Mouse (Mus musculus) retina, adult 2 months (tissue): ENCODE results near the gene Sorcs1.
A peak's percentile ranks its signal among the peaks of the same experiment; 100 is the strongest.

Experiments
- DNase-seq: peaks from one replicate; pipeline ENCODE4 v3.0.0-alpha.2; 2012; ENCODE audit warnings: low read depth, low spot score

Gene Sorcs1

DNA sequence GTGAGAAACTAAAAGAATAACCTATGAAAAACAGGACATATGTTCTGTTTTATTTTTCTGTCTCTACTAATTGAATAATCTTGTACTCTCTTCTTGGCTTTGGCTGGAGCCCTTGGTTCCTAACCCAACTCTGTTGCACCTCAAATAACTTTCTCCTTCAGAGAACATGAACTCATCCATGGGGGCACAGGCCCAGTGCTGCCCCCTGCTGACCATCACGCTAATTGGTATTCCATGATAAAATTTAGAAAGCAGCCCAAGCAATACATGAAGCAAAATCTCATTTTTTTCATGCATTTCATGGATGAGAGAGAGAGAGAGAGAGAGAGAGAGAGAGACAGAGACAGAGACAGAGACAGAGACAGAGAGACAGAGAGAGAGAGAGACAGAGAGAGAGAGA, 255.5 kb downstream of the Sorcs1 start:
- no peak for DNase-seq

GRCm38 (mm10) chr19:50418962-50419720, 259.3 kb downstream of the Sorcs1 start:
- no peak for DNase-seq

DNA sequence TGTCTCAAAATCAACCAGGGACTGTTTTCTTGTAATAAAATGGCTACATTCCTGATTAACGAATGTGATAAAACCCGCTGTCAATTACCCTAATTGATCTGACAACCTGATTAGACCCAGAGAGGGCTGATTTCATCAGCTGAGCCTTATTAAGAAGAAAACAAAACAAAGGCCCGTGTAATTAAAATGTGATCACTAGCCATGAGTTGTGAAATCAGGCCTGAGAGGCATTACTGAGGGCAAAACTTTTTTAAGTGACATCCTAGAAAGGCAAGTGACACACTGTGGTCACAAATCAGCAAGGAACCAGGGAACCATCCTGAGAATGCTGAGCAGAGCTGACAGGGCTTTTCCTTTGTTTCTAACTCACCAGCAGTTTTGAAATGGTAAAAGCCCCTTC, 267.9 kb downstream of the Sorcs1 start:
- no peak for DNase-seq

GRCm38 (mm10) chr19:50398341-50398740, 280.1 kb downstream of the Sorcs1 start:
- no peak for DNase-seq

GRCm38 (mm10) chr19:50395731-50396130, 282.7 kb downstream of the Sorcs1 start:
- no peak for DNase-seq

DNA sequence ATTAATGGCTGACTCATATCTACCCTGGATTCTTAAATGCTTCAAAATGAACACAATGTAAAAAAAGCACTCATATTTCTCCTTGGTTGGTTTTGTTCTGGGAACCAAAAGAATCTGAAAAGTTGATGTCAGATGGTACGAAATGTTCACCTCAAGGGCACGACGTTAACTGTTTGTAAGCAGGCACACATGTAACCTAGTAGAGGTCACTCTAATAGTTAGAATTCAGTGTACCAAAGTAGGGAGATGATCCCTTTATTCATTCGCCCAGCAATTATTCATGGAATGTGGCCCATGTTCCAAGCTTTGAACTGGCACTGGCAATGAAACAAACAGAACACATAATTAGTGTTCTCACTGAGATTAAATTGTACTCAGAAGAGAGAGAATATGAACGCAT, 284.3 kb downstream of the Sorcs1 start:
- no peak for DNase-seq

DNA sequence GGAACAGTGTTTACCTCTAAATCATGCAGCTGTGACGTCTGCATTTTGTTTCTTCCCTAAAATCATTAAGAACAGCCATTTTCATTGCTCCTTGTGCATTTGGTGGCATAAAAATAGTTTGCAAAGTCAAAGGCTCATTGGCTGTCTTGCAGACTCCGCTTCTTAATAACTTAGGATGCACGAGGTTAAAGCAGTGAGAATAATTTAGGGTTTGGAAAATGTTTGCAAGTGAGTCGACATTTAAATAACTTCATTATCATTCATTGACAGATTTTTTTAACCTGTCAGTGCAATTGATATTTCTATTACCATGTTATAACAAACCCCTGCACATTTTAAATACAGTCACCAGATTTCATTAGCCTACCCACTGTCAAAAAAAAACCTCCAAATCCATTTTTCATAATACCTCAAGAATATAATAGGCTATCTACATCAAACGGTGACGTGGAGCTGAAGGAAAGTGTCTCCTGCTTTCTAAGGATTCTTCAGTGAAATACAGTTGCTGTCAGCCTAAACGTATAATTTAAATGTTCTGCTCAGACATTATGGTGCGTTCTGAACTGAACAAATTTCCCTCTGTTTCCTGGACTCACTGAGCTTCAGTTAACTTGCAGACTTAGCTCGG, 288.4 kb downstream of the Sorcs1 start:
- no peak for DNase-seq

- no peak for DNase-seq
Measured at GRCm38 (mm10) chr19:50378901-50379300, 299.5 kb downstream of the Sorcs1 start.

- no peak for DNase-seq
Measured at GRCm38 (mm10) chr19:50374751-50375150, 303.7 kb downstream of the Sorcs1 start.

DNA sequence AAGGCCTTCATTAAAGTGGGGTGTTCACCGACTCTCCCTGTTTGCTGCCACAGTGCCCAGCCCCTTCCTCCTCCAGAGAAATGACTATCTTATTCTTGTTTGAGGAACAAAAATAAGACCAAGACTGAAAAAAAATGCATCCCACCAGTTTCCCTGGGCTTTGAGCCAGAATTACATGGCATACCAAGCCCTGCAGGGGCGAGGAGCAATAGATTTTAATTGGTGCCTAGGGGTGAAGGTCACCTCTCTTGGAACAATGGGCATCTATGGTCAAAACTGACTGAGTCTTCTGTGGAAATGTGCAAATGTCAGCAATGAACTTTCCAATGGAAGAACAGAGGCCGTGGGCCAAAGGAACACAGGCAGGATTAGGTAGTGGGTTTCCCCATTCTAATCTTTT, 312.0 kb downstream of the Sorcs1 start:
- DNase-seq: no peak

- no peak for DNase-seq
Measured at GRCm38 (mm10) chr19:50362655-50363500, 315.6 kb downstream of the Sorcs1 start.

GRCm38 (mm10) chr19:50358561-50358960, 319.9 kb downstream of the Sorcs1 start:
- DNase-seq: no peak

- no peak for DNase-seq
Measured at GRCm38 (mm10) chr19:50339211-50339610, 339.2 kb downstream of the Sorcs1 start.

GRCm38 (mm10) chr19:50336751-50337150, 341.7 kb downstream of the Sorcs1 start:
- DNase-seq: no peak

GRCm38 (mm10) chr19:50331136-50331535, 347.3 kb downstream of the Sorcs1 start:
- no peak for DNase-seq

GRCm38 (mm10) chr19:50327804-50328203, 350.6 kb downstream of the Sorcs1 start:
- DNase-seq: no peak

GRCm38 (mm10) chr19:50326151-50326550, 352.3 kb downstream of the Sorcs1 start:
- DNase-seq: no peak

GRCm38 (mm10) chr19:50325686-50326085, 352.8 kb downstream of the Sorcs1 start:
- no peak for DNase-seq

- no peak for DNase-seq
Measured at GRCm38 (mm10) chr19:50307046-50307445, 371.4 kb downstream of the Sorcs1 start.

DNA sequence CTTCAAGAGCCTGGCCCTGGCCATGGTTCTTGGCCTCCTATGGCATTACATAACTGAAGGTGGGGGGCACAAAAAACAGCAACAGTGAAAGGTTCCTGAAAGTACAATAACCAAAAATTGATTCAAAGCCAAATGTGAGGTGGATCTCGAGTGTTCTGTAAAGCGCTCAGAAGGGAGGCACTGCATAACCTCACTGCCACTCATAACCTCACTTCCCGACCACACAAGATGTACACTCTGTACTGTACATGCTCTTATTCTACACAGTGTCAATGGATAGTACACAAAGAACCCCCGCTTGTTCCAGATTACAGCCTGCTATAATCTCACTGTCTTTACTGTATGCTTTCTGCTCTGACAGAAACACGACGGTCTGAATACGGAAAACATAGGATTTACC, 384.2 kb downstream of the Sorcs1 start:
- no peak for DNase-seq

- peak; percentile 4 for DNase-seq
Measured at GRCm38 (mm10) chr19:50264450-50264849, 414.0 kb downstream of the Sorcs1 start.

GRCm38 (mm10) chr19:50258718-50259413, 419.6 kb downstream of the Sorcs1 start:
- peak; percentile 16 for DNase-seq
